Mouse (Mus musculus) megakaryocyte, embryonic 14.5 days (primary cell): ENCODE measurements at regions not wholly inside any gene's neighbourhood (a gene's known extent, or its start where the extent isn't known, plus 50 kb on each side); places are given as distances from the start of the nearest gene placed in this dataset.

Source experiments
- H3K27me3 ChIP-seq: replicated peaks from 2 replicates; pipeline ENCODE3; 2012; ENCODE audit warnings: inconsistent platforms
- H3K36me3 ChIP-seq: replicated peaks from 2 replicates; pipeline ENCODE3; 2012; ENCODE audit warnings: low read length, inconsistent platforms, mixed read lengths
- H3K4me1 ChIP-seq: 2 replicates; pipeline ENCODE4 v1.6.1; 2012; ENCODE audit warnings: inconsistent platforms
- H3K4me3 ChIP-seq: replicated peaks from 2 replicates; pipeline ENCODE3; 2012; ENCODE audit warnings: moderate library complexity, mild to moderate bottlenecking, inconsistent platforms
- H3K9me3 ChIP-seq: 2 replicates; pipeline ENCODE4 v1.6.1; 2012; ENCODE audit warnings: inconsistent platforms
- FLI1 ChIP-seq: IDR thresholded peaks from 2 replicates; pipeline ENCODE4 v1.6.1; 2012; ENCODE audit warnings: low read length, inconsistent platforms, mixed read lengths
- GATA1 ChIP-seq: IDR thresholded peaks from 3 replicates; pipeline ENCODE4 v1.6.1; 2012; ENCODE audit warnings: mixed read lengths, low read length, inconsistent platforms, borderline replicate concordance

- TF ChIP-seq FLI1 = no peak
- no peak for TF ChIP-seq GATA1
- H3K9me3 ChIP-seq = peaks cover 6% of the 10 kb centered on the region; the same call in 1 of the 2 replicates
- H3K4me3 ChIP-seq = no peak overlapping the region
- no peaks in the 10 kb centered on the region for H3K27me3 ChIP-seq
- H3K36me3 ChIP-seq = no peaks in the 10 kb centered on the region
- H3K4me1 ChIP-seq = no peaks in the 10 kb centered on the region
Measured at GRCm38 (mm10) chr12:9229981-9230380, 200.2 kb downstream of the Ttc32 start.

- Histone ChIP-seq H3K9me3 (peaks cover 6% of the 10 kb centered on the region; the same call in 1 of the 2 replicates), H3K4me3 (no peak overlapping the region), H3K27me3 (no peaks in the 10 kb centered on the region), H3K4me1 (no peaks in the 10 kb centered on the region), H3K36me3 (no peaks in the 10 kb centered on the region)
- TF ChIP-seq FLI1 (no peak), GATA1 (no peak)
Measured at GRCm38 (mm10) chr12:9230576-9230975, 200.8 kb downstream of the Ttc32 start.

- H3K9me3 ChIP-seq = peaks cover 10% of the 10 kb centered on the region; the same call in 1 of the 2 replicates
Measured at GRCm38 (mm10) chr12:9232431-9232830, 202.6 kb downstream of the Ttc32 start.

GRCm38 (mm10) chr12:9235866-9236265 lies 206.1 kb downstream of the Ttc32 start:
- Histone ChIP-seq H3K4me3 (no peak overlapping the region), H3K27me3 (no peaks in the 10 kb centered on the region), H3K4me1 (no peaks in the 10 kb centered on the region), H3K36me3 (no peaks in the 10 kb centered on the region), H3K9me3 (peaks cover 9% of the 10 kb centered on the region; the same call in 1 of the 2 replicates)
- no peak for TF ChIP-seq FLI1
- no peak for TF ChIP-seq GATA1

More at GRCm38 (mm10) chr12:9232431-9232830, 202.6 kb downstream of the Ttc32 start:
- Histone ChIP-seq H3K36me3 (no peaks in the 10 kb centered on the region), H3K27me3 (no peaks in the 10 kb centered on the region), H3K4me1 (no peaks in the 10 kb centered on the region), H3K4me3 (no peak overlapping the region)
- TF ChIP-seq GATA1 = no peak
- TF ChIP-seq FLI1 = no peak

- Histone ChIP-seq H3K4me1 (no peaks in the 10 kb centered on the region), H3K36me3 (no peaks in the 10 kb centered on the region), H3K27me3 (no peaks in the 10 kb centered on the region), H3K9me3 (peaks cover 6% of the 10 kb centered on the region; the same call in 1 of the 2 replicates), H3K4me3 (no peak overlapping the region)
- no peak for TF ChIP-seq FLI1
- TF ChIP-seq GATA1 = no peak
Measured at GRCm38 (mm10) chr12:9237538-9237937, 207.7 kb downstream of the Ttc32 start.

GRCm38 (mm10) chr12:9237955-9238354 lies 208.2 kb downstream of the Ttc32 start:
- Histone ChIP-seq H3K36me3 (no peaks in the 10 kb centered on the region), H3K27me3 (no peaks in the 10 kb centered on the region), H3K4me3 (no peak overlapping the region), H3K9me3 (peaks cover 6% of the 10 kb centered on the region; the same call in 1 of the 2 replicates), H3K4me1 (no peaks in the 10 kb centered on the region)
- TF ChIP-seq GATA1 (no peak), FLI1 (no peak)

- H3K4me3 ChIP-seq = no peak overlapping the region
- TF ChIP-seq GATA1 (no peak), FLI1 (no peak)
- no peaks in the 10 kb centered on the region for H3K4me1 ChIP-seq
- H3K27me3 ChIP-seq = no peaks in the 10 kb centered on the region
- H3K9me3 ChIP-seq = no peaks in the 10 kb centered on the region
- H3K36me3 ChIP-seq = no peaks in the 10 kb centered on the region
Measured at GRCm38 (mm10) chr12:9247506-9247905, 217.7 kb downstream of the Ttc32 start.

GRCm38 (mm10) chr12:9251772-9252171 lies 222.0 kb downstream of the Ttc32 start:
- H3K9me3 ChIP-seq = peaks cover 15% of the 10 kb centered on the region; the same call in 1 of the 2 replicates
- no peaks in the 10 kb centered on the region for H3K36me3 ChIP-seq
- no peak overlapping the region for H3K4me3 ChIP-seq
- H3K4me1 ChIP-seq = no peaks in the 10 kb centered on the region
- no peaks in the 10 kb centered on the region for H3K27me3 ChIP-seq
- no peak for TF ChIP-seq GATA1
- no peak for TF ChIP-seq FLI1

- Histone ChIP-seq H3K9me3 (peaks cover 17% of the 10 kb centered on the region; the same call in 1 of the 2 replicates), H3K4me1 (no peaks in the 10 kb centered on the region), H3K36me3 (no peaks in the 10 kb centered on the region), H3K27me3 (no peaks in the 10 kb centered on the region), H3K4me3 (no peak overlapping the region)
- TF ChIP-seq GATA1 (no peak), FLI1 (no peak)
Measured at GRCm38 (mm10) chr12:9253306-9254074, 223.7 kb downstream of the Ttc32 start.

- Histone ChIP-seq H3K27me3 (no peaks in the 10 kb centered on the region), H3K36me3 (no peaks in the 10 kb centered on the region), H3K9me3 (peaks cover 17% of the 10 kb centered on the region; the same call in 1 of the 2 replicates), H3K4me1 (no peaks in the 10 kb centered on the region), H3K4me3 (no peak overlapping the region)
- no peak for TF ChIP-seq FLI1
- TF ChIP-seq GATA1 = no peak
Measured at GRCm38 (mm10) chr12:9254301-9254860, 224.6 kb downstream of the Ttc32 start.
